Mouse (Mus musculus) right cerebral cortex, adult 18-20 months (tissue): Measurements from ENCODE around the gene Plxnb2.

ENCODE experiments used
- DNase-seq: peaks from one replicate; pipeline ENCODE4 v3.0.0; 2022; ENCODE audit warnings: mixed read lengths

Gene Plxnb2

DNA sequence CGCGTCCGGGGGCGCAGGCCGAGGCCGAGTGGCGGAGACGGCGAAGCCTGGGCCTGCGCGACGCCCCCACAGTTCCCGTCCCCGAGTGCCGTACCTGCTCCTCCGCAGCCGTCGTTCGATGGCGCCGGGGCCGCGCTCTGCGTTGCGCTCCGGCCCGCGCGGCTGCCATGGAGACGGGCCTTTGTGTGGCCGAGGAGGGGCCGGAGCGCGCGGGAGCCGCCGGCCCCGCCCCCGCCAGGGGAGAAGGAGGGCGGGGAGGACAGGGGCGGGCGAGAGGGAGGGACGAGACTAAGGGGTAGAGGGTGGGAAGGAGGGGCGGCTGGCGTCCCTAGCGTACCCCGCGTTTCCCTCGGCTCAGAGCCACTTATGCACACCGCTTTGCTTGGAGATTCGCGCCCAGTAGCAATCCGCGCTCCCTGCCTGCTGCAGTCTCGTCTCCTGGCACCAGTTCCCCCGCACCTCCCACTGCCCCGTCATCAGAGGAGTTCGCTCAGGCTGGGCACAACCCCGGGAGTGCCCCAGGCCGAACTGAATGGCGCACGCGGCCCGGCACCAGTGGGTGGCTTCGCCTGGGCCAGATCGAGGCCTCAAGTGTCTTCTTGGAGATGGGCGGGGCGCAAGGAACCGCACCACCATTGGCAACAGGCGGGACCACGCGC lies at the start of gene Plxnb2:
TSS of gene Plxnb2 (minus strand) at position 218 of the 659 bp plus-strand sequence.
- peak; percentile 79 for DNase-seq

DNA sequence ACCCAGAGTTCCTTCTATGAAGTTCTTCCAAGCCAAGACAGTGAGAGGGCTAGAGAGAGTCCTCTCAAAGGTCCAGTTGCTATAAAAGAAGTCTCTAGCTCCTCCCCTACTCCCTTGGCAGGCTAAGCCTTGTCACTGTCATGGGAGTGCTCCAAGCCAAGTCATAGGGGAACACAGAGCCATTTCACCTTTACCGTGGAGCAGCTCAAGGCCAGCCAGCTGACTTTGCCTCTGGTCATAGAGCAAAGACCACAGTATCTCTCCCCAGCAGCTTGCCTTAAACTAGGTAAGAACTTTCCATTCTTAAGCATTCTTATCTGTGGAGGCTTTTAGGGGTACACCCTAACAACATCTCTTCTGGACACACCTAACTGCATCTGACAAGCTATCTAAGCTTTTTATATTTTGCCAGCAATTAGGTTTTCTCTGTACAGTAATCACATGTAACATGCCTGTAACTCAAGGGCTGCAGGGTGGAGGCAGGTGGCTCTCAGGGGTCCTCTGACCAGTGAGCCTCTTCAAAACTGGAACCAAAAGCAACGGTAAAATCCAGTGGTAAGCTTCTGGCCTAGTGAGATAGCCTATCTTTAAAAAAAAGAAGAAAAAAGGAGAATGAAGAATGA lies 35.1 kb upstream of the Plxnb2 start:
- no peak for DNase-seq

DNA sequence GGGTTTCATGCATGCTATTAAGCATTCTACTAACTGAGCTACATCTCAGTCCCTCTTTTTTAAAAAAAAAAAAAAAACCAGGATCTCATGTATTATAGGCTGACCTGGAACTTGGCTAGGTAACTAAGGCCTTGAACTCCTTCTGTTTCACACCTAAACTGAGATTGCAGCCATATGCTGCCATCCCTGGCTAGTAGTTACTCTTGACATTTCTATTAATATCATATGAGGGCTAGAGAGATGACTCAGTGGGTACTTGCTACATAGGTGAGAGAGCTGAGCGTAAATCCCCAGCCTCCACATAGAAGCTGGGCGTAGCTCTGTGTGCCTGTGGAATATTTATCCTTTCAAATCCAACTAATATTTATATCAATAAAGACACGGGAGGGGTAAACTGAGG lies 34.4 kb upstream of the Plxnb2 start:
- no peak for DNase-seq

DNA sequence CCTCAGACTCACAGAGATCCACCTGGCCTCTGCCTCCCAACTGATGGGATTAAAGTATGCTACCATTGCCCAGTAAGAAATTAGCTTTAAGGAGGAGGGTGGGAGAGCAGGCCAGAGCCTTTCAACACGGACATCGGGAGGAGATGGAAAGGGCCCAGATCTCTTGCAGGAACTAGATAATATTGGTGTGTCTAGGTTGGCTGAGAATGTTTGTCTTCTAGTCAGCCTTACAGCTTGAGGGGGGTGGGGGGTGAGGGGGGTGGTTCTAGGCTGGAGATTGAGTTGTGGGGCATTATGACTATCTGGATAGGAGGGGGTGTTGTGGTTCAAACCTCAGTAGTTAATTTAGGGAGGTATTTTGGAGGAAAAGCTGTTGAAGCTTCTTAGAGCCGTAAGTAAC lies 32.9 kb upstream of the Plxnb2 start:
- no peak for DNase-seq

DNA sequence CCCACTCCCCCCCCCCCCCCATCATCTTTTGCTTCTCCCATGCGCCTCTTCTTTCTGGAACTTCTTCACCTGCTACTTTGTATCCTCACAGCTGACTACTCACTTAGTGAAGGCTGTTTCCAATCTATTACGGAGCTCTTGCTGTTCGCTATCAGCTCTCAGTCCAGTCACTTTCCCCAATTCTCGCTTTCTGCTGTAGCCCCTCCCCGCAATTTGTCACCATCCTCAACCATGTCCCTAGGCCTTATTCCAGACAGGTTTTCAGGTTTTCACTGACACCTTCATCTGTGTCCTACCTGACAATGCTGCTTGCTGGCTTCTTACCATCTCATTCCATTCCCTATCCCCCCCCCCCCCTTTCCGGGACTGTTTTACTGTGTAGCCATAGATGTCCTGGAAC lies 31.9 kb upstream of the Plxnb2 start:
- no peak for DNase-seq

DNA sequence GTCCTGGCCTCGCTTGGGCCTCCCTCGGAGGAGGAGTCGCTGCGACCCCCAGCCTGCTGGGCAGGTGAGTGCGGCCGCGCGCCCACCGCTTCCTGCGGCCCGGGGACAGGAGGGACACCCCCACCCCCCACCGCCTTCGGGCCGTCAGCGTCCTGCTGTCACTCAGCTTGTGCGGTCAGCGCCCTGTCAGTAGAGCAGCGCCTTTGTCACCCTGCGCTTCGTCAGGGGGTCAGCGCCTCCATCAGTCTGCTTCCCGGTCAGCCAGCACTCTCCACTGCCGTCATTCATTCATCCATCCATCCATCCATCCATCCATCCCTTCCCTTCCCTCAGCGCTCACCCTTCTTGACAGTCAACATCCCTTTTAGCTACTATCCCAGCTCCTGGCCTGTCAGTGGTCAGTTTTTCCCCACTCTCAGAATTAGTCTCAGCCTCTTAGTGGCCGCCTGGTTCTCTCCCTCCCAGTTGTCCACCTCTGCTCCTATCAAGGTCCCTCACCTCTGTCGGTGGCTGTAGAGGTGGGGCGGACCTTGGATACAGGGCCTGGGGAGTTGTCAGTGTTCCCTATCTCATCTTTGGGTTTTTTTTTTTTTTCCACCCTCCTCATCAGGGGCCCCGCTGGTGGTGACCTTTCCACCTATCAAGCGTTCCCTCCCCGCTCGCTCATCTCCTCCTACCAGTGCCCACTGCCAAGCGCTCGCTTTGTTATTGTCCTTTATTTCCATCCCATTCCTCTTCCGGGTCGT lies 31.3 kb upstream of the Plxnb2 start:
- peak; percentile 25 for DNase-seq

DNA sequence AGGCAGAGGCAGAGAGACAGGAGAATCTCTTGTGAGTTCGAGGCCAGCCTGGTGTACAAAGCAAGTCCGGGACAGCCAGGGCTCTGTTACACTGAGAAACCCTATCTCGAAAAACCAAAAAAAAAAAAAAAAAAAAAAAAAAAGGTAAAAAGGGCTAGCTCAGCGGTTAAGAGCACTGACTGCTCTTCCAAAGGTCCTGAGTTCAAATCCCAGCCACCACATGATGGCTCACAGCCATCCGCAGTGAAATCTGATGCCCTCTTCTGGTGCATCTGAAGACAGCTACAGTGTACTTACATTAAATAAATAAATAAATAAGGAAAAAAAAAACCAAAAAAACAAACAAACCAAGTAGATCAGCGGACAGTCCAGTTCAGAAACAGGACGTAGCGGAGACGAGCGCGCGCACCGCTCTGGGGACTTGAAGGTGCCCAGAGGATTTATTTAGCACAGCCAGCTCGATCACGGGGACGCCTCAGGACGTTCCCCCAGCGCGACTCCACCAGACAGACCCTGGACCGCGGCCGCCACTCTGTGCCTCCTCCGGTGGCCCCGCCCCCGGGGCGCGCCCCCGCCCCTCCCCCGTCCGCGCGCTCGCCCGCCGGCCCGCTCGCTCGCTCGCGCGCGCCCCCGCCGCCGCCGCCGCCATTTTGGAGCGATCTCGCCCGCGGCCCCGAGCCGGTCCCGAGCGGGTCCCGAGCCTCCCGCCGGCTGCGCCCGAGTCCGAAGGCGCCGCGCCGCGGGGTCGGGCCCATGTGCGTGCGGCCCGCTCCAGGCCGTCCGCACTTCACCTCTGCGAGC lies 30.5 kb upstream of the Plxnb2 start, which contains the start of gene Ppp6r2:
TSS of gene Ppp6r2 (plus strand) at position 639 of the 801 bp plus-strand sequence.
- DNase-seq, result peak; percentile 79

DNA sequence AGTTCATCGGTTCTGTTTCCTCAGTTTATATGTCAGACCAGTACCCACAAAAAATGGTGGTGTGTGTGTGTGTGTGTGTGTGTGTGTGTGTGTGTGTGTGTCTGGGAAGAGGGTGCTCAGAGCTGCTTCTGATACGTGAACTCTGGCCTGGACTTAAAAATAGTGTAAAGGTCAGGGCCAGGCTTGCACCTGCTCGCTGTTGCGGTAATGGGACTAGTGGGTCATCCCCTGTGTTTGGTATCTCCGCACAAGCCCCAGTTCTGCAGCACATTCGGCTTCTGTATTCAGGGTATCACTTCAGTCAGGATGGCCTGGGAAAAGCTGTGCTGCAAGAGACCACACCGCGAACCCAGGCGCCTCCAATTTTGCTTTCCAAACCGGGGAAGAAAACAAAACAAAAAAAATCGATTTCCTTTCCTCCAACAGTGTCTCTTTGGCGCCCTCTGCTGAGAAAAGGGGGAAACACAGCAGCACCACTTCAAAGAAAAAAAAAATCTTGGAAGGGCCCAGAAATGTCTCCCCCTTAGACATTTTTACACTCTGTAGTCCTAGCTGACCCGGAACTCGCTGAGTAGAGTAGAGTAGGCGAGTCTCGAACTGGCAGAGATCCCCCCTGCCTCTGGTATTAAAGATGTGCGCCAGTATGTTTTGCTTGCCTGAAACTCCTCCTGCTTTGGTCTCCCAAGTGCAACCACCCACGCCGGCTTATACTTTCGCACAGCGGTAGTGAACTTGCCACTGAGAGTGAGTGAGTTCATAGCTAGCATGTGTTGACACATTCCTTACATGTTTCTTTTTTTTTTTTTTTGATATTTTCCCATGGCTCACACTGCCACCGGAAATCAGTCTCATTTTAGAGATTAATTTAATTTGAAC lies 29.5 kb upstream of the Plxnb2 start:
- DNase-seq, result peak; percentile 82

DNA sequence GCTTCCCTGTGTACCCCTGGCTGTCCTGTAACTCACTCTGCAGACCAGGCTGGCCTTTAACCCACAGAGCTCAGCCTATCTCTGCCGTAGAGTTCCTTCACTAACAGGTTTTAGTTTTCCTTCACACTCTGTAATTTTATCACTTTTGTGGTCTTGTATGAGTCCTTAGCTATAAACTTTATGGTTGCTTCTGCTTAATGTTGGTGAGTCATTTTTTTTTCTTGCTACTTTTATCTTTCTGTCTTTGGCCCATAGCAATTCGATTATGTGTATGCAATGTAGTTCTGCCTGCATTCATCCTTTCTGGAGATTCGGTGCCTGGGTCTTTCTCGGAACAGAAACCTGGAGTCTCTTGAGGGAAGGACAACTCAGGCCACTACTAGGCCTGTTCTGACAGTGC lies 26.9 kb upstream of the Plxnb2 start:
- no peak for DNase-seq

DNA sequence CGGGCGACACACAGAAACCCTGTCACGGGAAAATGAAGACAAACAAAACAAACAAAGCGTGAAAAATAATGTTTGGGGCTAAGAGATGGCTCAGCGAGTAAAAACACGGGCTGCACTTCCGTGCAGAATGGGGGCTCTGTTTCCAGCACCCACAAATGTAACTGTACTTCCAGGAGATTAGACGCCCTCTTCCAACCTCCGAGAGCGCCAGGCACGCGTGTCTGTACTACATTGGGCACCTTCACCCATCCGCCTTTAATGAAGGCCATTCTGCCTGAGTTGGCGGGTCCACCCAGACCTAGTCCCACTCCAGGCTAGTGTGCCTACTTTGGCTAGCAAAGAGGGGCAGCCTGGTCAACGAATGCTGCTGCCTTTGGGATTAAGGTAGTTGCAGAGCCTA lies 16.5 kb upstream of the Plxnb2 start:
- DNase-seq, result no peak

DNA sequence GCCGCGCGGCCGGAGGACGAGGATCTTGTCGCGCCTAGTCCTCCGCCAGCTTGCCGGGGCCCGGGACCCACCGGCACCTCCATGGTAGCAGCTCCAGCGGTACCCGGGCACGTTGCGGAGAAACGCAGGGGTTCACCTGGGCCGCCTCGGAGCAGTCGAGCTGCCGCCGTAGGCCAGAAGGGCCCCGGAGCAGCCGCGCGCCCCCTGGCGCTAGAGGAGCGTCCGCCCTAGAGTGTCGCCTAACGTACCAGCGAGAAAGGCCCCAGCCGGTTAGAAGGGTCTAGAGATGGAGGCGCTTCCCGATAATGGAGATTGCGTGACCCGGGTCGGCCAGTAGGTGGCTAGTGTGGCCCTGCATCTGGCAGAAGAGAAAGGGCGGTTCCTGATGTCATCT lies 15.7 kb upstream of the Plxnb2 start, which contains the start of gene Dennd6b:
TSS of gene Dennd6b (minus strand) at position 184 of the 394 bp plus-strand sequence.
- peak; percentile 98 for DNase-seq

DNA sequence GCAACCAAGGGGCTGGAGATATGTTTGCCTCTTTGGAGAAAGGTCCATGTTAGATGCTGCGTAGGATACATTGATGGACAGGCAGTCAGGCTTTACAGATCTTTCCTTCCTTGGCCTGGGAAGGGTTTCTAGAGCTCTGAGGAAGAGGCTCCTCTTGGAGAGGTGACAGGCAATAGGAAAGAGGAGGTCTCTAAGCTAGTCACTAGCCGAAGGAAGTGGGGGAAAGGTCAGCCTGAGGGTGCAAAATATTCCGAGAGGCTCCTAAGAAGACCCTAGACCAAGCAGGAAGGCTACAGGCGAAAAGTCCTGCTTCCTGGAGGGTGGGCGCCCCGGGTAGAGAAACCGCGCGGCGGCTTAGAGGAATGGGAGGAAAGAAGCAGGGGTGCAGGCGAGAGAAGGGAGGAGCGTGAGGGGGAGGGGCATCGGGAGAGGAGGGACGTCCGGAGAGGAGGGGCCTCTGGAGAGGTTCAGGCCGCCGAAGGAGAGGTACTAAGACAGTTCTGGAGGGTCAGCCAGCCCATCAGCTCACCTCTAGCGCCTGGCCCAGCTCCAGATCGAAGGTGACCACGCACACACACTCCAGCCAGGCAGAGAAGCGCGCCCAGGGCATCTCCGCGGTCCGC lies 15.2 kb upstream of the Plxnb2 start:
- peak; percentile 92 for DNase-seq

DNA sequence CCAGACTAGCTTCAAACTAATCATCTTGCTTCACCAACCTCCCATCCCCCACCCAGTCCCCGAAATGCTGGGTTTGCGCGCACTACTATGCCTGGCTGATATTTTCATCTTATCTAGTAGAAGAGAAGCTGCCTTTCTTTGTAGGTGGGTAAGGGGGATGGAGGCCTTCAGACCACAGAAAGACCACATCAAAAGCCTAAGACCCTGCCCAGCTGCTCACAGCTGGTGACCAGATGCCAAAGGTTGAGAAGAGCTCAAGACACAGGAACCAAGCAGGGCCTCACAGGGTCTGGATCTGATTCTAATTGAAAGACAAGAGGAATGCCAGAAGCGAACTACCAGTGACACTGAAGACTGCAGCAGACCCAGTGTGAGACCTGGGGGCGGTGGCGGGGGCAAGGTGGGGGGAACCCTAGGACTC lies 14.7 kb upstream of the Plxnb2 start:
- DNase-seq, result no peak

DNA sequence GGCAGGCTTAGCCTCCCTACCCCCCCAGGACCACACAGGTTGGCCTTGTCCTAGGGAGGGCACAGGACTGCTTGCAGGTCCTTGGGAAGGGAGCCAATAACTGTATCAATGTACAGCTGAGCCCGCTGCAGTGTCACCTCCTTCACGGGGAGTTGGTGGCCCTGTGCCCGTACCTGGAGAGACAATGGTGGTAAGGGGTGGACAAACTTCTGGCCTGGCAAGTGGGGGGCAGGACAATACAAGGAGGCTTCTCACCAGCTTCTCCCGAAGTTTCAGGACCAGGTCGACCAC lies 4.3 kb upstream of the Plxnb2 start:
- DNase-seq, result no peak

DNA sequence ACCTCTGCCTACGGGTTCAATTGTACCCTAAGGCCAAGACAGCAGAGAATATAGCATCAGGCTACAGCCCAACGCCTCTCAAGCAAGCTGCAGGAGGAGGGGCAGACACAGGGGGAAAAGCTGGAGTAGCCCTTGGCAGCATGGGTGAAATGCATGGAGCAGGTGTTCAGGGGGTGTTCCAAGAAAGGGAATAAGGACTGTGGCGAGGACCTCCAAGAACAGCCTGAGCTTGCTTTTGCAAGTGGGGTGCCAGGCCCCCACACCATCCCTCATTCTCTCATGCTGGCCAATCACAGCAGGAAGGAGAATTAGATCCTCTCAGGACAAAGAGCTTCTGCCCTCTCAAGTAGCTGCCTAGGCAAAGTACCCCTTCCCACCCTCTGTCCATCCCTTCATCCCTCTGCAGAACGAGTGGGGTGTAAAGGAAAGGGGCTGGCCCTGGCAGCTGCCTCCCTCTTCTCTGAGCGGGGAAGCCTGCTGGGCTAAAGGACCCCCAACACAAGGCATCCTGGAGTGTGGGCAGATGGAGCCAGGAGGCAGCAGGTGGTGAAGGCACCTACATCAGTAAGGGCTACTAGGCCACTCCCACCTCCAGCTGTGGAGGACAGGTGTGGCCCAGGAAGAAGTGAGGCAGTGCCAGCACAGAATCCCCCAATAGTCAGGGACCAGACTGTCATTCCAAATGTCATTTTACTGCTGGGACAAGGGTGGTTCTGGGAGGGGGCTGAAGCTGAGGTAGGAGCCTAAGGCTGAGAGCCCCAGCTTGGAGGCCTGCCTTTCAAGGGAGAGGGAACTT lies 3.8 kb upstream of the Plxnb2 start:
- DNase-seq, result no peak

DNA sequence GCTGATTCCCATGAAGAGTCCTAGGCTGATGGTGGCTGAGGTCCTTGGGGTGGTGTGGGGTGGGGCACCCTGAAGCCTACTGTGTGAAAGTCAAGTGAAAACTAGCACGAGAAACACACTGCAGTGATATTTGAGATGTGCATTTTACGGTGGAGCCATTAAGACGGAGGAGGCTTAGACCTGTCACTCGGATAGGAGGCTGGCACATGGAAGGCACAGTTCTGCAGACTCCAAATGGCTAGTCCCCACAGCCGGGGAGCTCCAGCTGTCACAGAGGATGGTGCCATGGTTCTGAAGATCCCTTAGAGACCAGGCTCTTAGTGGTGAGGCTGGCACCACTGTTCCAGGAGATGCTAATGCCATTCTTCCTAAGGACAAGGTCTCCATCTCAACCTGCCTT lies 2.3 kb upstream of the Plxnb2 start:
- DNase-seq, result no peak

DNA sequence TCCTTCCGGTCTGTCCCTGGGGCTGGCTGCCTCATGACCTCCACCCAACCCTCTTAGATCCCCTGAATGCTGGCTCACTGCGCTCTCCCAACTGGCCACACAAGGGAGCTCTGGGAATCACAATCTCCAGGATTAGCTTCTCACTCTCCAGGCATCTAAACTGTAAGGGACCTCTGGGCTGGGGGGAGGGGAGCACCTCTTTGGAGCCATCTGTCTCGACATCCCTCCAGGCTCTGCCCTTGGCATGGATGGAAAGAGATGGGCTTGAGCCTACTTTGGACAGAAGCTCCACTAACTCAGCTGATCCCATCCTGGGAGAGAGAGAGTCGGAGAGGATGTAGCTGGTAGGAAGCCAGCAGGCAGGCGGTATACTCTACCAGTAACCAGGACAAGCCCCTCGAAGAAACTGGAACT lies 1.7 kb upstream of the Plxnb2 start:
- DNase-seq, result no peak

DNA sequence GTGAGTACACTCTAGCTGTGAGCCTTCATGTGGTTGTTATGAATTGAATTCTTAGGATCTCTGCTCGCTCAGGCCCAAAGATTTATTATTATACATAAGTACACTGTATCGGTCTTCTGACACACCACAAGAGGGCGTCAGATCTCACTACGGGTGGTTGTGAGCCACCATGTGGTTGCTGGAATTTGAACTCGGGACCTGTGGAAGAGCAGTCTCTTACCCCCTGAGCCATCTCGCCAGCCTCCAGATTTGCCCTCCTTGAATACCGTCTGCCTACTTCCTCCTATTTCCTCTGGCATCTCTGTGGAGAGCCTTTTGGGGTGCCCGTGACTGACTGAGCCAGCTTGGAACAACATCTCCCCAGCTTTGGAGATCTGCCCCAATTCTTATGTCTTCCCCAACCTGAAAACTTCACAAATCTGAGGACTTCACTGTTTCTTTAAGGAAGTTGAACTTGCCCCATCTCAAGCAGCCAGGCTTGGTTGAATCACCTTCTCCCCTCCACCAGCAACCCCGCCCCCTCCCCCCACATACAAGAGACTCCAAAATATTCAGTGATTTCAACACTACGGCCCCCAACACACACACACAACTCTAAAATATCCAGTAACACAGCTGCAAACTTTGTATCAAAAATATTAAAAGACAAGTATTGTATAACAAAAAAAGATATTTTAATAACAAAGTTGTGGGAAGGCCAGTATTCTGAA lies 1.1 kb upstream of the Plxnb2 start:
- DNase-seq, result no peak

DNA sequence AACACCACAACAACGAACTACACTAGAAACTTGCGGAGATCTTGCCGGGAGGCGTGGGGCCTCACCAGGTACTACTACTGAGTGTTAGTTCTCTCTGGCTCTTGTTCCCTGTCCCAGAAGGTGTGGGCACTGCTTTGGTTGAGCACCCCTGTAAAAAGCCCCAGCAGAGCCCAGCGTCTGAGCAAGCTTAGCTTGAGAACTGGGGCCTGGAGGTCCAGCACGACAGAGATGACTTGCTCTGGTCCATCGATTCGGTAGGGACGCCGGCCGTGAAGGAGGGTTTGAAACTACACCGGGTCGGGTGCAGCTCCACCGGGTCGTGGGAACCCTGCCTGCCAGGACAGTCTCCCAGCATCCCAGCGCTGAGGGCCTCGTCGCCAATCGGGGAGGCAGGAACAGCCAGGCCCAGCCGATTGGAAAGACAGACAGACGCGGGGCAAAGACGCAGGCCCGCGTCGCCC lies 477 bp downstream of the Plxnb2 start:
- DNase-seq, result no peak

DNA sequence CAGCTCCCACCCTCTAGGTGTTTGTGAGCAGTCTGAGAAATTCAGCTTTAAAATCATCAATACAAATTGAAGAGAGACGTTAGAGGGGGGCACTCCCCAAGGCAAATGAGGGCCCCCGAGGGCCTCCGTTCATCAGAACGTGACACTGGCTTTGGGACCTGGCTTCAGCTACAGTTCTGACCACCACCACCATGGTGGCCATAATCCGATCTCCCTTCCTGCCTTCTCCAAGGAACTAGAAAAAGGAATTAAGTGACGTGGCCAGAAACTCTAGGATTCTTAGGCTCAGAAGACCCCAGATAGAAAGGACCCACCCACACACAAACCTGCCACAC lies 991 bp downstream of the Plxnb2 start:
- DNase-seq, result no peak
